ENCODE assay signal across 23 mouse cellular contexts in the genomic region with DNA sequence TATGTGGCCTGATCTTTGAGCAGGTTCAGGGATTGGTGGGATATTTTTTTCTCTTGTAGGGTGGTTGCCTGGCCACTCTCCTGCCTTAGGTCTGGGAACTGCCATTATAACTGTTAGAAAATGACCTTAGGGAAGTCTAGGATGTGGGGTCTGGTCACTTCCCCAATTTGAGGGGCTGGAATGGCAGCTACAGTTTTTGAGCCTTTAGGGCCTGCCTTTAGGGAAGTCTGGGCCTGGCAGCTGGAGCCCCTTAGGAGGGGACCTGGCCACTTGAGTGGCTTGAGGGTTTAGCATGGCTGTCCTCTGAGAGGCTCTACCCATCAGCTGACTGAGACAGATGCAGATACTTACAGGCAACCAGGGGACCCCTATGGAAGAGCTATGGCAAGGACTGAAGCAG. TPM values are rescaled to one million over a fixed set of nuclear protein-coding genes. Genes with fewer than 3 reads are reported as not detected.
DNase-seq lines count a peak whose midpoint lies in the region; ATAC-seq and TF ChIP-seq lines count a peak whose summit lies in the region.
"Had no signal": no experiment of that assay in that cellular context is flagged by ENCODE, and none has a peak within 500 bp of the region (broad histone marks: within the 10 kb centered on the region; RNA-seq: fewer than 3 reads in every experiment).

No protein-coding gene starts in this region.

- no peak overlapping the region for H3K4me2 ChIP-seq in forebrain, embryonic 15.5 days (replicated peaks)
- H3K4me2 ChIP-seq in heart, embryonic 11.5 days, result no peak overlapping the region

- no peak overlapping the region for H3K4me3 ChIP-seq in testis, adult 2 months (ENCODE audit: control insufficient read depth, low read depth, low read length)
- H3K4me3 ChIP-seq in forebrain, embryonic 15.5 days, result no peak overlapping the region
- H3K4me3 ChIP-seq in heart, embryonic 11.5 days (ENCODE audit: low read depth, low read length), result no peak overlapping the region

- no peak overlapping the region for H3K9ac ChIP-seq in forebrain, embryonic 15.5 days (replicated peaks)
- no peak overlapping the region for H3K9ac ChIP-seq in heart, embryonic 11.5 days (ENCODE audit: low read depth, low read length)

- H3K27me3 ChIP-seq in testis, adult 2 months (ENCODE audit: control insufficient read depth, insufficient read depth, low read length), result no peaks in the 10 kb centered on the region
- H3K27me3 ChIP-seq in forebrain, embryonic 15.5 days, result no peaks in the 10 kb centered on the region
- no peaks in the 10 kb centered on the region for H3K27me3 ChIP-seq in heart, embryonic 11.5 days (ENCODE audit: control insufficient read depth, insufficient read depth, low read length)
- H3K27me3 ChIP-seq: CH12.LX had no signal

- H3K4me1 ChIP-seq in testis, adult 2 months (ENCODE audit: control insufficient read depth, insufficient read depth, low read length), result no peaks in the 10 kb centered on the region; the same call in 1 of the 2 replicates
- H3K4me1 ChIP-seq in forebrain, embryonic 15.5 days, result no peaks in the 10 kb centered on the region
- H3K4me1 ChIP-seq in heart, embryonic 11.5 days (ENCODE audit: control insufficient read depth, insufficient read depth, low read length), result no peaks in the 10 kb centered on the region

- no peaks in the 10 kb centered on the region for H3K36me3 ChIP-seq in testis, adult 2 months (ENCODE audit: control insufficient read depth, insufficient read depth, low read length)
- H3K36me3 ChIP-seq in forebrain, embryonic 15.5 days, result no peaks in the 10 kb centered on the region
- no peaks in the 10 kb centered on the region for H3K36me3 ChIP-seq in heart, embryonic 11.5 days (ENCODE audit: control insufficient read depth, insufficient read depth, low read length)
- H3K36me3 ChIP-seq: G1E had no signal

- no peak for DNase-seq in testis, postnatal 10 days (ENCODE audit: low spot score)
- DNase-seq in right cerebral cortex, postnatal 14 days, result no peak
- DNase-seq: adrenal gland, adult 2 months; adrenal gland, adult 8-10 months; adrenal gland, postnatal 10 days; adrenal gland, postnatal 14 days; adrenal gland, postnatal 25 days; adrenal gland, postnatal 36 days; B cell, adult 2 months; cerebellum, adult 11 months; cerebellum, adult 11-12 months had no signal

- 0 out of 2 replicates have a peak overlapping the region, but pooled peaks have one; percentile 13 for H3K27ac ChIP-seq in testis, adult 2 months (ENCODE audit: control insufficient read depth, insufficient read depth, low read depth, low read length)
- no peak overlapping the region for H3K27ac ChIP-seq in forebrain, embryonic 15.5 days (replicated peaks)
- no peak overlapping the region for H3K27ac ChIP-seq in heart, embryonic 11.5 days (ENCODE audit: low read depth, low read length)

- TF ChIP-seq CTCF in testis, adult 2 months (IDR thresholded peaks at IDR 0.05; ENCODE audit: control insufficient read depth, insufficient read depth, insufficient replicate concordance, low read depth, low read length), result no peak

- H3K9me3 ChIP-seq in forebrain, embryonic 15.5 days, result no peaks in the 10 kb centered on the region
- no peaks in the 10 kb centered on the region for H3K9me3 ChIP-seq in heart, embryonic 11.5 days (replicated peaks; ENCODE audit: control insufficient read depth, low read length)
- H3K9me3 ChIP-seq: G1E had no signal

- no peak for TF ChIP-seq POLR2A in testis, adult 2 months (IDR thresholded peaks at IDR 0.05; ENCODE audit: control insufficient read depth, low read depth, low read length)

- peak; percentile 92 for ATAC-seq in granulocyte monocyte progenitor cell, adult 5-6 weeks (replicated peaks; ENCODE audit: poor library complexity, severe bottlenecking)
- 0 out of 2 replicates have a peak, but pooled peaks have one; percentile 33 for ATAC-seq in megakaryocyte, adult 5-6 weeks (ENCODE audit: poor library complexity, severe bottlenecking)
- peak; percentile 70 for ATAC-seq in megakaryocyte progenitor cell, adult 5-6 weeks (replicated peaks; ENCODE audit: poor library complexity)
- no peak for ATAC-seq in forebrain, embryonic 15.5 days (replicated peaks)
- no peak for ATAC-seq in heart, embryonic 11.5 days (replicated peaks; ENCODE audit: insufficient number of reproducible peaks, low FRiP score, low TSS enrichment)
- ATAC-seq: activated CD4-positive, CD25-positive, alpha-beta regulatory T cell, adult 4 months; CD4-positive, CD25-positive, alpha-beta regulatory T cell, adult 4 months; Patski had no signal

RNA-seq across cellular contexts. Expression of a gene that starts 12.7 kb away (rescaled TPM):
- polyA plus RNA-seq in testis, adult 2 months (2012; rRNA removed), result 3.4 and 4.1 TPM in 2 replicates
- total RNA-seq in granulocyte monocyte progenitor cell, adult 5-6 weeks (2014; fragmentation: Nextera tagmentation), result 16.6 and 18.9 TPM in 2 replicates
- 11.3 and 12.8 TPM in 2 replicates for total RNA-seq in granulocyte monocyte progenitor cell, adult 5-6 weeks (2017)
- total RNA-seq in megakaryocyte, adult 5-6 weeks (2015), result 8.1 and 8.6 TPM in 2 replicates
- total RNA-seq in megakaryocyte, adult 5-6 weeks (2017), result 8.0 and 9.2 TPM in 2 replicates
- total RNA-seq in megakaryocyte progenitor cell, adult 5-6 weeks (2015), result 11.9 and 13.1 TPM in 2 replicates
- 10.5 and 13.9 TPM in 2 replicates for total RNA-seq in megakaryocyte progenitor cell, adult 5-6 weeks (2017)
- 12.0 and 13.7 TPM in 2 replicates for polyA plus RNA-seq in forebrain, embryonic 15.5 days (2015; fragmentation: Nextera tagmentation; extraction: Ambion mirVana)
- 5.4 and 6.3 TPM in 2 replicates for polyA plus RNA-seq in heart, embryonic 11.5 days (2014; fragmentation: Nextera tagmentation; extraction: Ambion mirVana)
- total RNA-seq: CH12.LX, G1E, MEL had no signal
- polyA plus RNA-seq: activated CD4-positive, CD25-positive, alpha-beta regulatory T cell, adult 4 months; G1E had no signal

Comparison
In these comparisons a context has a peak if more than half of its experiments do, and no peak if none do; other contexts are left out.
1. ATAC-seq: peak in granulocyte monocyte progenitor cell, adult 5-6 weeks (single experiment), megakaryocyte, adult 5-6 weeks (single experiment) and megakaryocyte progenitor cell, adult 5-6 weeks (single experiment); none in forebrain, embryonic 15.5 days (single experiment) and heart, embryonic 11.5 days (single experiment).